Mouse (Mus musculus): Measurements from ENCODE around the gene Bank1.

Gene Bank1

DNA sequence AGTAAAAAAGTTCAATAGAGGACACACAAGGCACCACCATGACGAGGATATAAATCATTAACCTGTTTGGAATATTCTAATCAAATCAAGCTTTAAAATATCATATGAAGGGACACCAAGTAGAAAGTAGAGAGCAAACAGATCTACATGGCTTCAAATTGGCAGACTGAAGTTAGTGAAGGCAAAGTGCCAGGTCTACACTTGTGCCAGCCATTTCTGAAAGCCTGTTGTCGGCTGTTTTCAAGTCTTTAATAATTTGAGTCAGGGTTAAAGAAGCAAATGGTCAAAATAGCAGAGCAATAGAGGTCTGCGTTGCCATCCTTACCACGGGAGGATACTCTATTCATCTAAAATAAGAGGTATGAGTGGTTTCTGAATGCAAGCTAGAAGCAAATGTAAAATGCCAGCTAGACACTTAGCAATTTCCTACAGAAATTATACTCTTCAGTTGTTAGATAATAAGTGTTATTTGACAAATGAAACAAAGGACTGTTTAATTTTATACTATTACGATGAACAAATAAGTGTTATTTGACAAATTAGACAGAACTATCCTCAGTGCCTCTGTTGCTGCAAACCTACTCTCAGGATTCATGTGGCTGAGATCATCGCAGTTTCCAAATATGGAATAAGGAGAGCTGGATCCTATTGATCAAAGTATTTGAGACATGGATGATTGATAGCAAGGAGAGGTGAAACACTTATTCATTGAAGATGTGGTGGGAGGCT, 216.3 kb downstream of the Bank1 start:
- in situ Hi-C loops (cut with MboI, MseI): no loop called here

DNA sequence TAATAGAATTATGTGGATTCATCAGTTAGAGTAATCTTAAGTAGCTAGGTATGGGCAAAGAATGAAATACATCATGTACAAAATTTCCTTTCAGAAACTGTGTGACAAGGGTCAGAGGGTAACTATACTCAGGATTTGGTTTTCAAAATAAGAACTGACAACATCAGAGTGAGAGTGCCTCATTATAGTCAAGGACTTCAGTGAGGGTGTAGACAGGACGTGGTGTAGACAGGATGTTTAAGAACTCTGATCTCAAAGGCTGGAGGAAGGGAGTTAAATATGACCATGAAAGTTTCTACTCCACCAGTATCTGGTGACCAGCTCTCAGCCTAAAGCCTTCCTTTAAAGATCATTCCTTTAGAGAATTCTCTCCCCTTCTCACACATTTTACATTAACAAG, 219.4 kb downstream of the Bank1 start:
- in situ Hi-C loops (cut with MboI, MseI): no loop called here

DNA sequence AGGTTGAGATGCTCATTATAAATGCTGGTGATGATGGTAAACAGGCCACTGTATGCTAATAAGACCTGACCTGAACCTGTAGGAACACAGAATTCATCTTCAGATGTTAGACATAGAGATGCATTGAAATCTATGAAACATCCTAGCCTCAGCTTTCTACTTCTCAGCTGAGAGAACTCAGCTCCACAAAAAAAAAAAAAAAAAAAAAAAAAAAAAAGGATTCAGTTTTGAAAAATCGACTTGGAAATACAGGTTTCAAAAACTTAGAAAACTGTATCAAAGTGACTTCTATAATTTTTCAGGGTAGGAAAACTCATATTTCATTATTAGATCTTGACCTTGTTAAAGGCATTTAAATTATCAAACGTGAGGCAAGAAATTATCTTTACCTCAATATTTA, 222.5 kb downstream of the Bank1 start:
- in situ Hi-C loops (cut with MboI, MseI): no loop called here

DNA sequence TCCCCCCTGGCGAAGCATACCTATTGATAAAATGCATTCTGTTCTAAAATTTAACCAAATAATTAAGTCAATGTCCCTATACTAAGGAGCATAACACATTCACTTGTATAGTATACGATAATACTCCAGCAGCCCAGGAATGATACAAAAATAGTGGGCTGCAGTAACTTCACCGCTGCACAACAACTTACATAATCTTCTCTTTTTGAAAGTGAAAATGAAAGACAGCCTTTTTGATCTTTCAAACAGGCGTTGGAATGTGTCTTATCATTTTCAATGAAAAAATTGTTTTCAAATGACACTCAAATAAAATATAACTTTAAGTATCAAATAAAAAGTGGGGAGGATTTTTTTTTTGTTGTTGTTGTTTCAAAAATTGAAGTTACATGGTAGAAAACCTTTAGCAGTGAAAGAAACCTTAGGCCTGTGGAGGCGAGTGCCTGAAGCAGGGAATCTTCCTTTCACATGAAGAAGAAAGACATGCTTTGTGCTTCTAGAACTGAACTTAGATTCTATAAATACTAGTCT, 224.8 kb downstream of the Bank1 start:
- in situ Hi-C loops (cut with MboI, MseI): no loop called here

DNA sequence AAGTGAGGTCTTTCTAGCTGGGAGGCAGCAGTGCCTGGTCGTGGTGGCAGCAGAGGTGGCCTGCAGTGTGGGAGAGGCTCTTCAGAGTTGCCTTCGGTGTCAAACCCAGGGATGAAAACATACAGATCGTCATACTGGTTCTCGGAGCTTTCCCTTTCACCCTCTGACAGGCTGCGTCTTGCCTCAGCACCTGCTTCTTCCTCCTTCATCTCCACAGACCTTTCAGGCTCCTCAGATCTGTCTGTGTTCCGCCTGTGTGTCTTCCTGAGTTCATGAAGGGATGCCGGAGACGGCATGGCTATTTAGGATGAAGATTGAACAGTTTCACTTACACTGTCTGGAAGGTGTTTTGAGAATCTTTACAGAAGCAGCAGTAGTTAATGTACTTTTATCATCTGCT, 225.6 kb downstream of the Bank1 start:
- in situ Hi-C loops (cut with MboI, MseI): no loop called here

DNA sequence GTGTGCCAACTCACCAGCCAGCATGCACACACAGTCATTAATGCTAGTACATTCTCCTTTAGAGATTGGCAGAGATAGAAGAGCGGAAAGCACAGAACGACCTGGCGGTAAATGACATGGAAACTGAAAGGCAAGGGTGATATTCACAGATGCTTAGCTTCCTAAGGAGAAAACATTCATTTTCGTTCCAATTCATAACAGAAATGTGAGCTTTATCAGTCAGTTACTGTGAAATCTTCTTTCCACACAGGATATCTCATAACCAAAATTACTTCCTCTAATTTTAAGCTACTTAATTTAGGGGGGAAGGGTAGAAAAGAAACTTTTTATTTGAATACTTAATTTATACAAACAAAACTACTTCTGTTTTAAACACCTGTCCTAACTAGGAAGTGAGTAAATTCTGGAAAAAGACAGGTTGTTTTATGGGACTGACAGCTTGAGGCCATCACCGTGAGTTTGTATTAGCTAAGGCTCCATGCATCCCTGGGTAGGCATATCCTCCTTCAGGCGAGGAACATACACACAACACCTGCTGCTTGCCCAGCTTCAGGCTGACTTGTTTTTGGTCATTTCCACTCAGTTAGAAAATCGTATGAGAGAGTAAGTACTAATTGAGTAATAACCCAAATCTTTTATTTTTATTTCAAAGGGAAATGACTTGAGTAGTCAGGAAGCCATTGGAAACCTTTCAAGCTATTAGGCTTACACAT, 238.8 kb downstream of the Bank1 start:
- in situ Hi-C loops (cut with MboI, MseI): loop anchor here in 1 of 2 experiments (25.0 kb wide), 1 partner anchor 725 kb away; no protein-coding TSS in a partner anchor

DNA sequence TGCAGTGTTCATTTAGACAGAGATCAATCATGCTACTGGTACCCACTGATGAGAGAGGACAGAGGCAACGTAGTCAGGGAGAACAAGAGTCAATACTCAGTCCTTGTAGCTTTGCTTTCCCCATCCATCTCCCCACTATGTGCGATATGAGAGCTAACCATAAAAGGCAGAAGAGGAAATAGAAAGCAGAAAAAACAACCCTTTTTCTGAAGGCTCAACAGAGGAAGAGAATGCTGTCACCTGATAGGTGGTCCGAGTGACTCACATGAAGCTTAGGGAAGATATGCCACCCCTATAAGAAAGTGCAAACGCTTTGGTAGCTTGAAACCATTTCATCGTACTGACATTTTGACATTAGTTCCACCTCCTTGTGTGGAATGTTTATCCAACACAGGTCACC, 239.4 kb downstream of the Bank1 start:
- in situ Hi-C loops (cut with MboI, MseI): loop anchor here in 1 of 2 experiments (25.0 kb wide), 1 partner anchor 724 kb away; no protein-coding TSS in a partner anchor

DNA sequence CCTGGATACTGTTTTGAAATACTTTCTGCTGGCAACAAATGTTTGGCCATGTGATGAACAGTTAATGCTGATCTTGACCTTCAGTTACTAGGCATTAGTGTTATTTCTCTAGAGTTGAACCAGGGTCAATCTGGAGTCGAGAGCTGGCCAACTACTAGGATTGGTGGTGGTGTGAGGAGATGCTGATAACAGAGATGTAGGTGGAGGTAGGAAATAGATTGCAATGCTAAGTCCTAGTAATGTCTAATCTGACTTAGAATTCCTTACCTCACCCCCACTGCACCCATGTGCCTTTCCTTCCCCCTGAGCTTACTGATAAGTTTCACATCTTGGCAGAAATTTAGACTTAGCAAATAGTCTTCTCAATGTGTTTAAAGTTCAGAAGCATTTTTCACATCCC, 240.8 kb downstream of the Bank1 start:
- in situ Hi-C loops (cut with MboI, MseI): loop anchor here in 1 of 2 experiments (25.0 kb wide), 1 partner anchor 723 kb away; no protein-coding TSS in a partner anchor

DNA sequence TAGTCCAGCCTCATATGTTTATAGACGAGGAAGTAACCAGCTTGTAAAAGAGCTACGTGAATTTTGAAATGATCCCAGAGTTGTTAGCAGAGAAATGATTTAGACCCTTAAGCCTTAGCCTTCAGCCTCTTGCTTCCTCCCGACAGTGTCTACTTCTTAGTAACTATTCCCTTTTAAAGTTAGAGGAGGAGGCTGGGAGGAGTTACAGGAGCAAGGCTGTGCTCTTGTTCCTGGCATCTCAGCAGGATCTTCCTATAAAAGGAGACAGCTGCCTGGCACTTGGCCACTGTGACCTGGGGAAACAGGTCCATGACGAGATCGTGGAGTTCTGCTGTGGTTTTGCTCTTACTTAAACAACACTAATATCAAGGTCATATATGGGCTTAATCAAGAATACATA, 241.8 kb downstream of the Bank1 start:
- in situ Hi-C loops (cut with MboI, MseI): loop anchor here in 1 of 2 experiments (25.0 kb wide), 1 partner anchor 722 kb away; no protein-coding TSS in a partner anchor

DNA sequence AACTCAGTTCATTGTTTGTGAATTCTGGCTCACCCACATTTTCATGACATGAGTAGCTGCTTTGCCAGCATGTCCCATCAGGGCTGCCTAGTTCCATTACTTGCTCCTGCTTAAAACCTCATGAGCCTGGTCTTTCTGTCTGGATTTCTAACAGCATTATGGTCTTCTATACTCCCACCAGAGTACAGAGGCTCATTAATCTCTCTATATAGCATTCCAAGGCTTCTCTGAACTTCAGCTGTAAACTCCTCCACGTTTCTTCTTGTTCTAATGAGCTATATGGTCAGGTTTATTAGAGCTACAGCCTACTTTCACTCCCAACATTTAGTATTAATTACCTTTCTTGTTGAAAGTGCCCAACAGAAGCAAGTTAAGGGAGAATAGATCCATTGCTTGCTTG, 244.6 kb downstream of the Bank1 start:
- in situ Hi-C loops (cut with MboI, MseI): loop anchor here in 1 of 2 experiments (25.0 kb wide), 1 partner anchor 719 kb away; no protein-coding TSS in a partner anchor

DNA sequence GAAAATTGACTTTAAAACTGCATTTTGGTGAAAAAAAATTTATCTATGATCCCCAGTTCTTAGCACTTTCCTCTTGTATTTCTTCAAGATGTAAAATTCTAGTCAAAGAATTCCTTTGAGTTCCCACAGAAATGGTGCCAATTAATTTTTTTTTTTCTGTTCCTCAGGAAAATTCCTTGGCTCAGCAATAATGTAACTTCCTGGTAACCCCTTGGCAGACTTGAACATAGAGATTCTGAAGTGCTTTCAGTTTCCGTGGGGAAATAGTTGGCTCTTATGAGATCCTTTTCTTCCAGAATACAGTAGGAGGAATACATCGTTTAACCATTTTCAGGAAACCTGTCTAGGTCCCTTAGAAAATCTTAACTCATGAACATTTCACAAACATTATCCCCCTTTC, 247.3 kb downstream of the Bank1 start:
- in situ Hi-C loops (cut with MboI, MseI): loop anchor here in 1 of 2 experiments (25.0 kb wide), 1 partner anchor 716 kb away; no protein-coding TSS in a partner anchor

DNA sequence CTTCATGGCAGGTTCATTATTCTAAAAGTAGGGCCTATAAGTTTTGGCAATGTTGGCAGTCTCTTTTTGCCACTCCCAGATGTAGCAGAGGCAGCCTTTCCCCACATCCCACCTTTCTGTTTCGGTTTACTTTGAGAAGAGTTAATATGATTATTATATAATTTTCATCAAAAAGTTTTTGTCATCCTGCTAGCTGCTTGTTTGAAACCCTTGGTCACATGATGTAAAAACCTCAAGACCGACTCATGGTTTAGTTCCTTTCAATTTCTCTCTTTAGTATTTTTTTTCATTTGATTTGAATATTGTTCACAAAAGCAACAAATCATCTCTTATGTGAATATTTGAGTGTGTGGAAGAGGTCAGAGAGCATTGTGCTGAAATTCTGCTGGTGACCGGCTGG, 255.5 kb downstream of the Bank1 start:
- in situ Hi-C loops (cut with MboI, MseI): no loop called here

DNA sequence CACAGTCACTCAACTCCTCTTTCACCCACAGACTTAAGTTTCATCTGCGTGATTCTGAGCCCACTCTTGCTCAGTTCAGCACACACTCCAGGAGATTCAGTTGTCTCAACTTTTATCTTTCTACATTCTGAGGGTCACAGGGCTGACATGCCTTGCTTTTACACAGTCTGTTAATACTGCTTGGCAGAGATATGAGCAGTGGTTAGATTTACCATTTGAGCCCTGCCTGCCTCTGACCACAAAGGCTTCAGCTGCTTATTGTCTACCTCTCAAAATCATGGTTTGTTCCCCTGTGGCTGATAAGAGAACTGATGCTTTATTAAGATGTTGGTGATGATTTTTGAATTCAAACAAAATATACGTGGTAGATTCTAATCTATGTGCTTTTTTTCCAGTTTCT, 264.0 kb downstream of the Bank1 start:
- in situ Hi-C loops (cut with MboI, MseI): no loop called here

DNA sequence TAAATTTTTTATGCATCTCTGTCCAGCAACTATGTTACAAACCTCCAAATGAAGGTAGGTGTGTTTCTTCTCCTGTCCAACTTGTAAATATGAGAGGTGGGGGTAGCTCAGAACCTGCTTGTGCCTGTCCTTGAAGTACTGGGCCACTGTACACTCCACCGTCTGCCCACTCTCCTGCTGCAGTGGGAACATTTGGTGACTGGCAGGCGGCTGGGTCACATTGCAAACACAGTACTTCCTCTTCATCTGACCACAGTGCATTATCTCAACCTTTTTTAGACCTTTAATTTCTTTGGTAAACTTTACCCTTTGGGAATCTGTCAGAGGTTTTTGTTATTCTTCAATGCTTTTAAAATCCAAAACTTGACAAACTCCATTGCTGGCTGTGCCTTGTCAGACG, 275.2 kb downstream of the Bank1 start:
- in situ Hi-C loops (cut with MboI, MseI): no loop called here

DNA sequence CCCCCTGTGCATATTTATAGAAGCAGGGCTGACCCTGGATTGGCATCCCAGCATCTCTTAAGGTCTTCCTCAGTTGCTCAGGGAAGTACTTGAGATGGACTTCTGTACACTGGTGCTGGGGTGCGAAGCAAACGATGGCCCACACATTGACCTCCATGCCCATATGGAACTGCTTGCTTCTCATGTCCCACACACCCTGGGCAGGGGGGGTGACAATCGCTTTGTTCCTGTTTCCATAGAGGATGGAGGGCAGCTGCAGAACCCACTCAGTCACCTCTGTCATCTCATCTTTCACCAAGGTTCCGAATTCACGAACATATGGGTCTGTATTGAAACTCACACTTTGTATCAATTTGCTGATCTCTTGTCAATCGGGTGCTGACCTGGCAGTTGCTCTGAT, 275.7 kb downstream of the Bank1 start:
- in situ Hi-C loops (cut with MboI, MseI): no loop called here

DNA sequence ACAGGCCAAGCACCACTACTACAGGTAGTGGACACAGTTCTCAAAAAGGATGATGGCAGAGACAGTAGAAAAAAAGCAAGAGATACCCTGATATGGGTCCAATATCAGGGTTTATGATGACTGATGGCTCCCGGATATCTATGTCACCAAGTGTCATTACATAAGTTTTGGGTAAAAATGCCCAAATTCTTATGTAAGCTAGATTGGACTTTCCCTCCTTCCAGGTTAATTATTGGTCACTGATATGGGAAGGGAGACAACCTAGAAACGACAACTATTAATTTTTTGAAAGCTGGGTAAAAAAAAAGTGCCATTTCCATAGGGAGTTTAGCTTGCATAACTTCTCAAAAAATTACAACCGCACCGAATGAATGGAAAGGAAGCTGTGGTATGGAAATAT, 277.8 kb downstream of the Bank1 start:
- in situ Hi-C loops (cut with MboI, MseI): no loop called here

DNA sequence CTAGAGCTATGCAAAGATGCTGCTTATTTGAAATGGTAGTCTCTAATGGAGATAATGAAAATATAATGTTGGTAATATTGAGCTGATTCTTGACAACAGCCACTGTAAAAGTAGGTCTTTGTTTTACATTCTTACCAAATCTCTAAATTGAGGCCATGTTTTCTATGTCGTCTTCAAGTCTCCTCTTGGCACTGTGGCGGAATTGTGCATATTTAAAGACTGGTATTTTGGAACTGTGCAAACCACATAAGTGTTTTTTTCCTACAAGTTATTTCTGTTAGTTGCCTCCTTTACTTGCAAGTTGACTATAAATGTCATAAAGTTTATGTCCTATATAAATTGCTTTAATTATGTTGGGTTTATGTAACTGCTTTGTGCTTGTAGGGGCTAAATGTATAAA, 280.5 kb downstream of the Bank1 start:
- in situ Hi-C loops (cut with MboI, MseI): no loop called here

DNA sequence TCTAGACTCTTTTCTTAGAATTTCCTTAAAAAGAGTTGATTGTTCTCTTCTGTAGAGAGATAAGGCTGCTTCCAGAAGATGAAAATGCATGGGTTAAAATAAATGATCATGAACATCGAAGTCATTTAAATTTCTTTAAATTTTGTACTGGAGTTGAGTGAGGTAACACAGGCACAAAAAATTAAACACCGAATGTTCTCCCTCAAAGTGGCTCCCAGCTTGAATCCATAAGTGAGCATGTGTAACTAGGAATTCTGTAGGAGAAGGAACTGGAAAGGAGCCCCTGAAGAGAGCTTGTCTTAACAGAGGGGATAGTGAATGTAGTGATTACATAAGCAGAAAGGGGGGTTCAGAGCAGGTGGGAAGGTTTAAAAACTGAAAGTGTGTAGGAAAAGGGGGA, 285.8 kb downstream of the Bank1 start:
- in situ Hi-C loops (cut with MboI, MseI): no loop called here

DNA sequence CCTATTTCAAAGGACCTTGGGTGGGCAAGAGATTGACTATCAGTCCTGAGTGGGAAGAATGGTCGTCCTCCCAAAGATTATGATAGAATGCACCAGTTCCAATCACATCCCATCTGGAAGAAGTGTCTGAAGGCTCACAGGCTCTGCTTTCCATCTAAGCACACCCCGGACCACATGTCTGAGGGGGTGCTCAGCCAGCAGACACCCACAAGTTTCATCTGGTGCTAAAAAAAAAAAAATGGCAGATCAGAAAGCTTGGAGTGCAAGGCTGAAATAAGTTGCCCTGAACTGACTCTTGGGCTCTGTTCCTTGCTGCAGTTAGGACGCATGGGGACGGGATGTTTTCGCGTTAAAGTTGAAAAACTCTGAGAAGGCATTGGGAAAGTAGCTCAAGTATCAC, 286.4 kb downstream of the Bank1 start:
- in situ Hi-C loops (cut with MboI, MseI): no loop called here

DNA sequence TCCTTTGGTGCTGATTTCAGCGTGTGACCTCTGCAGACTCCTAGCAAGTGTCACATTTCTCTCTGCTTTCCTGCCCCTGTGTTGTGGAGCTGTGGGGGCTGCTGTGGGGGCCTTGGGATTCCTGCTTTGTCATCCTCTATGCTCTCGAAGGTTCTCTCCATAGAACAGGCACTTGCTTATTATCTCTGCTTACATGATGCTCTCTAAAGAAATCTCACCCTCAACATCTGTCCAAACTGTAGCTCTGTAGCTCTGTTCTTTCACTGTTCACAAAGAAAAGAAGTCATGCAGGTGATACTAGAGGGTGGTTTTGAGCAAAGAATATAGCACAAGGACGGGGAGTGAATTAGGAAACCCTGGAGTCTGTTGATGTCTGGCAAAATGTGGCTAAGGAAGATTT, 288.6 kb downstream of the Bank1 start:
- in situ Hi-C loops (cut with MboI, MseI): no loop called here

DNA sequence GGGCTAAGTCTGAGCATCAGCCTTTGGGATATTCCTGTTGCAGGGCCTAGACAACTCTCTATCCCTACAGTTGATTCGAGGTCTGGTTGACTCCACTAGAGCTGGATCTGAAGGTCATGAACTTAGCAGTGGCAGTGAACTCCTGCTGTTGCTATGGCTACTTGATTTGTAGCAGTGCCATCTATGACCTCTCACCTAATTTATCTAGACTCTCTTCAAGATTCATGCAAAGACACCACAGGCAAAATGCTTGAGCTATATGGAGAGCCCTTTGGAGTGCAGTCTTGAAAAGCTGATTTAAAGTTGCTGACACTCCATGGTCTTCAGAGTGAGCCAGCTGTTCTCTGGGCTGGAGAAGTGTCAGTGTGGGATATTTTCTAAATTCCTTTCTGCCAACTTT, 290.1 kb downstream of the Bank1 start:
- in situ Hi-C loops (cut with MboI, MseI): no loop called here

DNA sequence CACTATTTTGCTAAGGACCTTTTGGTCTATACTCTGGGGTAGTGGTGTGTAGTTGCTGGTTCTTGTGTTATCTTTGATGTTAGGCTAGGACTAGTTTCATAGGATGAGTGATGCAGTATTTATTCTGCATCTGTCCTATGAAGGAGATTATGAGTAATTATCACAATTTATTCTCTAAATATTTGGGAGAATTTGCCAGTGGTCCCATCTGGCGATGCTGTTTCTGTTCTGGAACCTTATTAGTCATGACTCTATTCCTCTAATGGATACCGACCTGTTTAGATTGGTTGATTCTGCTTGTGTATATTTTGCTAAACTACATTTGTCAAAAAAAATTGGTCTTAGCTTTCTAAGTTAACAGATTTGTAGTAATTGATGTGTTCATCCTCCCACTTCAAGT, 301.0 kb downstream of the Bank1 start:
- in situ Hi-C loops (cut with MboI, MseI): no loop called here

DNA sequence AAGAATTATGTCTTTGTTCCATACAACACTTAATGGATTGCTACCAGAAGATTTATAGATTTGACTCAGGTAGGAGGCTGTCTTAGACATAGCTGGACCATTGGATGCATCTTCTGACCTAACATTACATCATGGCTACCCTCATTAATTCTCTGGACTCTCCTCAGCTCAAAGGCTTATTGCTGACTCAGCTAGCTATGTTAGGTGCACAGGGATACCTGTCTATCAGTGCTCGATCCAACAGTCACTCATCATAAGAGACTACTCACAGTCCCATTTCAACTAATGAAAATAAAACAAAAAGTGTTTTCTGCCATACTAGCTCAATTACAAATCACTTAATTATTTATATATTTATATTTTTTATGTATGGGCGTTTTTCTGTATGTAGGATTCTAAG, 308.3 kb downstream of the Bank1 start:
- in situ Hi-C loops (cut with MboI, MseI): no loop called here

Measured in T-helper 17 cell (primary cell).